Mouse (Mus musculus) heart, postnatal 0 days (tissue): ENCODE measurements around the gene Kdr.
A peak's percentile ranks its signal among the peaks of the same experiment; 100 is the strongest.

ENCODE experiments used
- CTCF ChIP-seq: IDR thresholded peaks from 2 replicates; pipeline ENCODE4 v1.5.1; 2016; ENCODE audit warnings: antibody characterized with exemption, control low read depth, low read depth
- EP300 ChIP-seq: IDR thresholded peaks from 2 replicates; pipeline ENCODE4 v1.6.1; 2016; ENCODE audit warnings: antibody characterized with exemption, low read depth

DNA sequence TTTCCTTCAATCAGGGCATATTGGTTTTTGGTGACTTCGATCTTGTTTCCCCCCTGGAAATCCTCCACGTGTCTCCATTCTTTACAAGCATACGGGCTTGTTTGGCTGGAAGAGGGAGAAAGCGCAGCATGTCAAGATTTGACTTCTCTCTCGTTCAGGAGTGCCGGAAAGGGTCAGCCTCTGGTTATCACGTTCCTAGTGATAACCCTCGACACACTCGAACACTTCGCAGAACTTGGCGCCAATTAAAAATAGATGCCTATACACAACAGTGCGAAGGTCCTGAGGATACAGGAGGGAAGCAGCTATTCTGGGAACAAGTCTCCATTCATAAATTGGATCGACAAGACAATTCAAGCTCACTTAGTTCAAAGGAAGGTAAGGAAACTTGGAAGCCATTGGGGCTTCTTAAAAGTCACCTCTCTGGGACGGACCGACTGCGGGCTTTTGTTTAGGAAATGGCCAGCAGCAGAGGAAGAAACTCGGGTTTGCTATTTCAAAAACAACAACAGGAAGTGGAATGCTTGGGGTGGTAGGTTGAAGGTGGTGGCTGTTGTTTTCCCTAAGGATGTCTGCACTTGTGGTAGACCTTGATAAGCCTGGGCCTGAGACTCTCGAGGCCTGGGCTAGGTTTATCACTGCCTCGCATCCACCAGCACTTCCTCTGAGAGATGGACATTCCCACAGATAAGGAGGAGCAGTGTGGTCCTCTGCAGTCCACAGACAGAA, 16.4 kb downstream of the Kdr start:
- TF ChIP-seq CTCF: no peak
- peak; percentile 71; the same call in 1 of the 2 replicates for TF ChIP-seq EP300
